Mouse (Mus musculus) forebrain, postnatal 0 days (tissue): ENCODE measurements around the gene Manea. TPM values are rescaled to one million over a fixed set of nuclear protein-coding genes. Genes with fewer than 3 reads are reported as not detected.

Experiments used
- ATAC-seq: fragments of 200-750 bp; cut with Nextera tagmentation; 2 replicates; pipeline ENCODE4 v1.8.0; 2017; ENCODE audit warnings: mild to moderate bottlenecking, moderate library complexity
- DNase-seq: peaks from one replicate; pipeline ENCODE4 v3.0.0-alpha.2; 2015
- H3K27ac ChIP-seq: fragments of 300-500 bp; sonication (generic); 2 replicates; pipeline ENCODE4 v1.5.1; 2014; ENCODE audit warnings: low read depth, mild to moderate bottlenecking, antibody characterized with exemption, low read length, moderate library complexity, mixed read lengths
- H3K27me3 ChIP-seq: fragments of 300-500 bp; sonication (generic); 2 replicates; pipeline ENCODE4 v1.6.1; 2014; ENCODE audit warnings: mild to moderate bottlenecking, low read length, mixed read lengths; ENCODE audit not compliant: insufficient read depth
- H3K36me3 ChIP-seq: fragments of 300-500 bp; sonication (generic); 2 replicates; pipeline ENCODE4 v1.6.1; 2014; ENCODE audit warnings: mild to moderate bottlenecking, moderate library complexity; ENCODE audit not compliant: insufficient read depth
- H3K4me1 ChIP-seq: fragments of 300-500 bp; sonication (generic); 2 replicates; pipeline ENCODE4 v1.6.1; 2014; ENCODE audit warnings: antibody characterized with exemption; ENCODE audit not compliant: insufficient read depth
- H3K4me2 ChIP-seq: fragments of 300-500 bp; sonication (generic); 2 replicates; pipeline ENCODE4 v1.6.1; 2014; ENCODE audit warnings: low read depth, mild to moderate bottlenecking, moderate library complexity
- H3K4me3 ChIP-seq: fragments of 300-500 bp; sonication (generic); 2 replicates; pipeline ENCODE4 v1.5.1; 2014; ENCODE audit warnings: low read depth, low read length, mixed read lengths
- H3K9ac ChIP-seq: fragments of 300-500 bp; sonication (generic); 2 replicates; pipeline ENCODE4 v1.6.1; 2014; ENCODE audit warnings: mild to moderate bottlenecking
- H3K9me3 ChIP-seq: fragments of 300-500 bp; sonication (generic); 2 replicates; pipeline ENCODE4 v1.6.1; 2016; ENCODE audit warnings: low read length
- CTCF ChIP-seq: sonication (generic); IDR thresholded peaks from 2 replicates; pipeline ENCODE4 v1.5.1; 2016; ENCODE audit warnings: antibody characterized with exemption, control low read depth, low read depth
- WGBS: fragments of 180-500 bp; shearing (Covaris S2); extraction: QIAGEN DNeasy Blood & Tissue Kit; methylation state at CpG from one replicate; pipeline ENCODE4 v1.1.7; 2014; 5-methylcytosine and 5-hydroxymethylcytosine counted together
- polyA plus RNA-seq: library from polyadenylated mRNA; unstranded; fragments of >200 nt; fragmentation: Nextera tagmentation; extraction: Ambion mirVana; gene quantifications from 2 replicates; pipeline ENCODE4 v1.2.1, GENCODE M21; 2015
- total RNA-seq: library from RNA; depleted of rRNA; stranded (reverse); fragments of >200 nt; gene quantifications from 2 replicates; pipeline ENCODE4 v1.2.3, GENCODE M21; 2014; rRNA removed

Gene Manea
- total RNA-seq: 30.0 and 33.2 TPM in 2 replicates
- polyA plus RNA-seq: 7.8 and 11.3 TPM in 2 replicates

DNA sequence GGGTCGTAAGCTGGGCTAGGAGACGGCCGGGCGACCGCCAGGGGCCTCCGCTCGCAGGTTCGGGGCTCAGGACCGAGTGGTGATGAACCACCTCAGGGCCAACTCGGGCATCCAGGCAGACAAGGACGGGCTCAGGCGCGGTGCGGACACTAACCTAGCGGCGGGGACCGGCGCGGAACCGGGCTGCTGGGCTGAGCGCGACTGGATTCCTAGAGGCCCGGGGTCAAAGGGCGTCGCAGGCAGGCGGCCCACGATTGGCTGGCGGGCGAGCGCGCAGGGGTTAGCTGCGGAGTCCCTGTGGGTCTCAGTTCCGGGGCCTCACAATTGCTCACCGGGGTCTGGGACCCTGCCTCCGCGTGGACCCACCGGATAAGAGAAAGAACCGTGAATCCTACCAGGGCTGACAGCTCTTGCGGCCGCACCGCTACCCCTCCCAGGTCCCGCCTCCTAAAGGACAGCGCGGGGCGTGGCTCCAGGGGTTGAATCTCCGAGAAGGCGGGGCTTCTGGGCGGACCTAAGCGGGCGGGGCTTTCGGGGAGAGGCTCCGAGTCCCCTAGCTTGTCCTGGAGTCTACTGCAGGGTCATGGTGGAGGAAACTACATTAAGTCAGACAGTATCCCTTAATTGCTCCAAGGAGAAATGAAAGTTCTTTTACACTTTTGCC lies at the start of gene Manea:
Gene Manea, minus strand, starts transcription at position 449 of the 664 bp plus-strand sequence.
- 3% methylated on average over 52 of the region's 52 CpGs for WGBS
- peak within 1 kb of the TSS; percentile 75 for H3K27ac ChIP-seq
- TF ChIP-seq CTCF: peak; percentile 33

DNA sequence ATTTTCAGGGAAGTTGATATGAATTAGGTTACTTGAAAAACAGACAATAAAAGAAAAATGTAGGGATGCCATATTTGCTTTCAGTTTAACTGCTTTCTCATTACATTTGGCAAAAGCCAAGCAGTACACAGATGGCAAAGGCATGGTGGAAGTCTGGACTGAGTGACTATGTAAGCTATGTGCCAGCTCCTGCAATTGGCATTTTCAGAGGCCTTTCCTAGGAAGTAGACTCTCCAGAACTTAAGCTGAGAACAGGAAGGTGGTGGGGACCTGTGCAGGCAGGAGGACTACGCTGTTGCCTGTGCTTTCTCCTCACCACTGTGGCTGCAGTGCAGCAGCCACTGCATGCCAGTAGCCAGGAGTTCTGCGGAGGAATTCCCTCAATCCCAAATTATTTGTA lies 7.9 kb upstream of the Manea start:
- DNase-seq: peak; percentile 69
- TF ChIP-seq CTCF: no peak

More for the DNA sequence above, at the start of gene Manea:
- H3K9ac ChIP-seq: peak within 1 kb of the TSS; percentile 76
- peak; percentile 95 for ATAC-seq
- H3K4me2 ChIP-seq: peak within 1 kb of the TSS; percentile 49
- H3K4me3 ChIP-seq: peak within 1 kb of the TSS; percentile 73
- H3K27me3 ChIP-seq: no peaks in the 10 kb centered on the region
- no peaks in the 10 kb centered on the region for H3K36me3 ChIP-seq
- DNase-seq: peak; percentile 82
- no peaks in the 10 kb centered on the region for H3K4me1 ChIP-seq
- H3K9me3 ChIP-seq: no peaks in the 10 kb centered on the region

DNA sequence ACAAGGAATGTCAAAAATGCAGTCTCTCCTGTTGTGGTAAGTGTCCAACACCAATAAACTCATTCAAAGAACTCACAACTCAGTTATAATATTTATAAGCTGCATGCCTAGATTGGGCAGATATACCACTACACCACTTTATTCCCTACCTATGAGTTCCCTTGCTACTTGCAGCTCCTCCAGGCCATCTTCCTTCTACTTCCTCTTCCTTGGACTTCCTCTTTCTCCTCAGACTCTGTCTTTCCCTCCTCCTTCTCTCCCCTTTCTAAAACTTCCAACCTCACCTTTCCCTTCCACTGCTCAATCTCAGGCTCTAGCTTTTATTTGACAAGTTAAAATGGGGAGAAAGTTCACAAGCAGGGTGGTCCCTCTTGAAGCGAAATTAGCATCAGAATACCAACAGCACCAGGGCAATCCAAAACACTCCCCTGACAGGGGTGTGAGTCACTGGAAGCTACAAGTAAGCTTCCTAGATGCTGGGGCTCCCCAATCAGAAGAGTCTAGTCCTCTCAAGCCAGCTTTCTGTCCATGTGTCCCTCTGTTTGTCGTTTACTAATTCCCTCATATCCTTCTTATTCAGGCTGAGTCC lies 7.0 kb upstream of the Manea start:
- no peak overlapping the region for H3K9ac ChIP-seq
- no peak for DNase-seq
- TF ChIP-seq CTCF: no peak
- no peak overlapping the region for H3K4me2 ChIP-seq
- 19% methylated on average over 2 of the region's 2 CpGs for WGBS
- no peak overlapping the region for H3K4me3 ChIP-seq
- no peak for ATAC-seq
- no peaks in the 10 kb centered on the region for H3K9me3 ChIP-seq
- no peaks in the 10 kb centered on the region for H3K36me3 ChIP-seq
- H3K4me1 ChIP-seq: no peaks in the 10 kb centered on the region
- H3K27ac ChIP-seq: no peak overlapping the region
- H3K27me3 ChIP-seq: no peaks in the 10 kb centered on the region

More for the DNA sequence above, 7.9 kb upstream of the Manea start:
- Histone ChIP-seq H3K4me2 (no peak overlapping the region), H3K4me3 (no peak overlapping the region), H3K27ac (no peak overlapping the region), H3K36me3 (no peaks in the 10 kb centered on the region), H3K27me3 (no peaks in the 10 kb centered on the region), H3K9ac (no peak overlapping the region), H3K4me1 (no peaks in the 10 kb centered on the region), H3K9me3 (no peaks in the 10 kb centered on the region)
- peak; percentile 87 for ATAC-seq
- 87% methylated on average over 2 of the region's 2 CpGs for WGBS

DNA sequence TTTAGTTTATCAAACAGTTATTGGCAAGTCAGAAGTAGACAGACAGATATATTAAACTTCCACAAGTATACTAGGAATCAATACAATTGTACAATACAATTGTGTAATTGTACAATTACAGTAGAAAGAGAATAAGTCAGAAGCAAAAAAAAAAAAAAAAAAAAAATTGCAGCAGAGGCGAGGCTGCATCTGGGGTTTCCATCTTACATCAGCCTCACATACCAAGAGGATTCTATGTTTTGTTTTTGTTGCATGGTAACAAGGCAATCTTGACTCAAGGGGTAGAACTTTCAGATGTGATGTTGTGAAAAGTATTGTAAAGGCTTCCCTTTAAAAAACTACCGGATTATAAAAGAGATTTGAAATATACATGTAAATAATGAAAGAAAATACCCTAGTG lies 548 bp upstream of the Manea start:
- Histone ChIP-seq H3K4me2 (no peak overlapping the region), H3K27ac (no peak overlapping the region), H3K27me3 (no peaks in the 10 kb centered on the region), H3K9ac (no peak overlapping the region), H3K4me3 (no peak overlapping the region; the same call in 1 of the 2 replicates), H3K4me1 (no peaks in the 10 kb centered on the region), H3K36me3 (no peaks in the 10 kb centered on the region), H3K9me3 (no peaks in the 10 kb centered on the region)
- no peak for TF ChIP-seq CTCF
- ATAC-seq (no peak), DNase-seq (no peak)
- 30% methylated on average over 2 of the region's 2 CpGs for WGBS

DNA sequence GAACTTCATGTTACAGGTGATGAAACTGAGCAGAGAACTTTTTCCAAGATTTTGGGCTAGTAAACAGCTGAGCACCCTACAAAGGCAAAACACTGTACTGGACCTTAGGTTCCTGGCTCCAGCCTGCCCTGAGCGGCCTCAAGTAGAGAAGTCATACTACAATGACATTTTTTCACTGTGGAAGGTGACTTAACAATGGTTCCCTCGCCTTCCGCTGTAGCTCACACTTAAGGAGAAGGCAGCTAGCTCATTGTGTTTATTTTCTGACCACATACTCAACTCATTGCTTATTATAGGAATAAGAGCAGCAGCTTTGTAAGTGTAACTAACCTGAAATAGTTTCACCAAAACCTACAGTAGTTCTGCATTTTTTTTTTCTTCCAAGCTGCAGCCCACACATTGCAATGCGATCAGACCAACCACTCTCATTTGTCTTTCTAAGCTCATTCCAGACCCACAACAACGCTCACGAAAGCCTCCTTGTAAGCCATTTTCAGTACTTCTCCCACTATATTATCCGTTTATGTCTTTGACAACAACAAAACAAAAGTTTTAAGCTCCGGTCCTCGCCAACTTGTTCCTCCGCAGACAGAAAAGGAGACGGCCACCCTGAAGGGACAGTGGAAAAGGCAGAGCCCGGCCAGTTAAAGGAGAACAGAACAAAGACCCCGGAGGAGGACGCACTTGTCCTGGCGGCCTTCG lies 799 bp downstream of the Manea start:
- H3K27me3 ChIP-seq: no peaks in the 10 kb centered on the region
- peak overlapping the region; percentile 75 for H3K27ac ChIP-seq
- TF ChIP-seq CTCF: no peak
- no peaks in the 10 kb centered on the region for H3K4me1 ChIP-seq
- peak overlapping the region; percentile 76 for H3K9ac ChIP-seq
- no peaks in the 10 kb centered on the region for H3K9me3 ChIP-seq
- 3% methylated on average over 16 of the region's 16 CpGs for WGBS
- H3K4me2 ChIP-seq: peak overlapping the region; percentile 49
- DNase-seq (peak; percentile 60), ATAC-seq (peak; percentile 44)
- H3K4me3 ChIP-seq: peak overlapping the region; percentile 73
- no peaks in the 10 kb centered on the region for H3K36me3 ChIP-seq

DNA sequence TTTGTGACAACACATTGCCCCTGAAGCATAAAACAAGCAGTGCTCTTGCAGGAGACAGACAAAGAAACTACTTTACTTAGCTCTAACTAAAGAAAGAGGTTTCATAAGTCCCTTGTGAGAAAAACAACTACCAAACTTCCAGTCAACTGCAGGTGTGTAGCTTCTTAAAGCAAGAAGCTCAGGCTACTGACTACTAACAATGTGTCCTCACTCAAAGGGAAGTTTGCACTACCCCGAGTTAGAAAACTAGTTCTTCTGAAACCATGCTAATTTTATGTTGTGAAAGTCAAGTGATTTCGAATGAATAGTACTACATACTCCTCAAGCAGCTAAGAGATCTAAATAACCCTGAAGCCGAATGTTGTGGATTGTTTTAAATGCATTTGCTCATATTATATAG lies 1.6 kb downstream of the Manea start:
- DNase-seq (no peak), ATAC-seq (no peak)
- 56% methylated on average over 3 of the region's 3 CpGs for WGBS
- Histone ChIP-seq H3K9ac (no peak overlapping the region), H3K4me1 (no peaks in the 10 kb centered on the region), H3K9me3 (no peaks in the 10 kb centered on the region), H3K4me3 (no peak overlapping the region), H3K36me3 (no peaks in the 10 kb centered on the region), H3K4me2 (peak overlapping the region; percentile 13; the same call in 1 of the 2 replicates), H3K27me3 (no peaks in the 10 kb centered on the region), H3K27ac (no peak overlapping the region)
- no peak for TF ChIP-seq CTCF

DNA sequence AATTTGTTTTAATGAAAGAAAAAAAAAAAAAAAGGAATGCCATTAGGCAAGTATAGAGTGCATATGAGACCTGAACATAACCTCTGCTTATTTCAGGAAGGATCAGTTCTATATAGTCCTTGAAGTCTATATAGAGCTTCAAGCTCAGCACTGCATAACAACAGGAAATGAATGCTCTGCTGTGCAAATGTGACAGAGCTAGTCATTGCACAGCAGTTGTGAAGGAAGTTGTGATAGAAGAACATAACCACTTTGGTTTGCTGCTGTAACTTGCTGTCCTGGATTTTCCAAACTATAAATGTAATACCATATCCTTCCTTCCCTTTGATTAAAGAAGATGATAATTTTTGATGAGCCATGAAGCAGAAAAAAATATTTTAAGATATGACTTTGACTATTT lies 4.3 kb downstream of the Manea start:
- Histone ChIP-seq H3K27me3 (no peaks in the 10 kb centered on the region), H3K4me3 (no peak overlapping the region), H3K4me2 (no peak overlapping the region), H3K9ac (no peak overlapping the region), H3K27ac (no peak overlapping the region), H3K4me1 (no peaks in the 10 kb centered on the region), H3K36me3 (no peaks in the 10 kb centered on the region), H3K9me3 (no peaks in the 10 kb centered on the region)
- ATAC-seq (no peak), DNase-seq (no peak)
- TF ChIP-seq CTCF: no peak
